Mouse (Mus musculus): ENCODE results near the gene Rpl3. TPM values are rescaled to one million over a fixed set of nuclear protein-coding genes. Genes with fewer than 3 reads are reported as not detected.

Gene Rpl3
- polyA plus RNA-seq, 1 experiment from 2014 or later = 548 TPM

GRCm38 (mm10) chr15:80070095-80070644, 21.5 kb downstream of the Rpl3 start:
- WGBS = 68% methylated on average over 7 of the region's 8 CpGs
- Histone ChIP-seq H3K27me3 (ENCODE audit: control insufficient read depth, insufficient read depth, low read depth, low read length) (no peaks in the 10 kb centered on the region), H3K36me3 (ENCODE audit: control insufficient read depth, insufficient read depth, low read length) (no peaks in the 10 kb centered on the region), H3K27ac (ENCODE audit: low read length) (no peak overlapping the region), H3K9me3 (replicated peaks; ENCODE audit: control insufficient read depth, low read length, poor library complexity, severe bottlenecking) (no peaks in the 10 kb centered on the region), H3K4me2 (ENCODE audit: low read length) (no peak overlapping the region), H3K4me1 (ENCODE audit: control insufficient read depth, insufficient read depth, low read length) (no peaks in the 10 kb centered on the region), H3K9ac (ENCODE audit: low read depth, low read length) (no peak overlapping the region), H3K4me3 (ENCODE audit: low read depth, low read length) (no peak overlapping the region)
- no peak for ATAC-seq

- H3K36me3 ChIP-seq (ENCODE audit: control insufficient read depth, insufficient read depth, low read length) = no peaks in the 10 kb centered on the region
- no peak overlapping the region for H3K4me2 ChIP-seq (ENCODE audit: low read length)
- H3K27ac ChIP-seq (ENCODE audit: low read length) = no peak overlapping the region
- H3K9ac ChIP-seq (ENCODE audit: low read depth, low read length) = no peak overlapping the region
- no peaks in the 10 kb centered on the region for H3K9me3 ChIP-seq (replicated peaks; ENCODE audit: control insufficient read depth, low read length, poor library complexity, severe bottlenecking)
- no peaks in the 10 kb centered on the region for H3K27me3 ChIP-seq (ENCODE audit: control insufficient read depth, insufficient read depth, low read depth, low read length)
- 55% methylated on average over 4 of the region's 4 CpGs for WGBS
- no peak for ATAC-seq
- H3K4me1 ChIP-seq (ENCODE audit: control insufficient read depth, insufficient read depth, low read length) = no peaks in the 10 kb centered on the region
- H3K4me3 ChIP-seq (ENCODE audit: low read depth, low read length) = no peak overlapping the region
Measured at GRCm38 (mm10) chr15:80069171-80069570, 22.5 kb downstream of the Rpl3 start.

GRCm38 (mm10) chr15:80066538-80066937, 25.1 kb downstream of the Rpl3 start:
- no peak overlapping the region for H3K9ac ChIP-seq (ENCODE audit: low read depth, low read length)
- no peaks in the 10 kb centered on the region for H3K9me3 ChIP-seq (replicated peaks; ENCODE audit: control insufficient read depth, low read length, poor library complexity, severe bottlenecking)
- H3K4me2 ChIP-seq (ENCODE audit: low read length) = no peak overlapping the region
- H3K4me3 ChIP-seq (ENCODE audit: low read depth, low read length) = no peak overlapping the region
- no peak overlapping the region for H3K27ac ChIP-seq (ENCODE audit: low read length)
- no peaks in the 10 kb centered on the region for H3K4me1 ChIP-seq (ENCODE audit: control insufficient read depth, insufficient read depth, low read length)
- WGBS = 49% methylated on average over 3 of the region's 3 CpGs
- no peak for ATAC-seq
- H3K27me3 ChIP-seq (ENCODE audit: control insufficient read depth, insufficient read depth, low read depth, low read length) = no peaks in the 10 kb centered on the region
- no peaks in the 10 kb centered on the region for H3K36me3 ChIP-seq (ENCODE audit: control insufficient read depth, insufficient read depth, low read length)

GRCm38 (mm10) chr15:80065414-80065813, 26.3 kb downstream of the Rpl3 start:
- Histone ChIP-seq H3K9ac (ENCODE audit: low read depth, low read length) (no peak overlapping the region), H3K4me1 (ENCODE audit: control insufficient read depth, insufficient read depth, low read length) (no peaks in the 10 kb centered on the region), H3K4me2 (ENCODE audit: low read length) (no peak overlapping the region), H3K27me3 (ENCODE audit: control insufficient read depth, insufficient read depth, low read depth, low read length) (no peaks in the 10 kb centered on the region), H3K36me3 (ENCODE audit: control insufficient read depth, insufficient read depth, low read length) (no peaks in the 10 kb centered on the region), H3K9me3 (replicated peaks; ENCODE audit: control insufficient read depth, low read length, poor library complexity, severe bottlenecking) (no peaks in the 10 kb centered on the region), H3K4me3 (ENCODE audit: low read depth, low read length) (no peak overlapping the region), H3K27ac (ENCODE audit: low read length) (no peak overlapping the region)
- WGBS = 16% methylated on average over 13 of the region's 13 CpGs
- no peak for ATAC-seq

GRCm38 (mm10) chr15:80064965-80065364, 26.7 kb downstream of the Rpl3 start:
- no peak for ATAC-seq
- Histone ChIP-seq H3K27me3 (ENCODE audit: control insufficient read depth, insufficient read depth, low read depth, low read length) (no peaks in the 10 kb centered on the region), H3K4me3 (ENCODE audit: low read depth, low read length) (no peak overlapping the region), H3K4me1 (ENCODE audit: control insufficient read depth, insufficient read depth, low read length) (no peaks in the 10 kb centered on the region), H3K27ac (ENCODE audit: low read length) (no peak overlapping the region), H3K4me2 (ENCODE audit: low read length) (no peak overlapping the region), H3K9ac (ENCODE audit: low read depth, low read length) (no peak overlapping the region), H3K9me3 (replicated peaks; ENCODE audit: control insufficient read depth, low read length, poor library complexity, severe bottlenecking) (no peaks in the 10 kb centered on the region), H3K36me3 (ENCODE audit: control insufficient read depth, insufficient read depth, low read length) (no peaks in the 10 kb centered on the region)
- WGBS = 72% methylated on average over 5 of the region's 5 CpGs

DNA sequence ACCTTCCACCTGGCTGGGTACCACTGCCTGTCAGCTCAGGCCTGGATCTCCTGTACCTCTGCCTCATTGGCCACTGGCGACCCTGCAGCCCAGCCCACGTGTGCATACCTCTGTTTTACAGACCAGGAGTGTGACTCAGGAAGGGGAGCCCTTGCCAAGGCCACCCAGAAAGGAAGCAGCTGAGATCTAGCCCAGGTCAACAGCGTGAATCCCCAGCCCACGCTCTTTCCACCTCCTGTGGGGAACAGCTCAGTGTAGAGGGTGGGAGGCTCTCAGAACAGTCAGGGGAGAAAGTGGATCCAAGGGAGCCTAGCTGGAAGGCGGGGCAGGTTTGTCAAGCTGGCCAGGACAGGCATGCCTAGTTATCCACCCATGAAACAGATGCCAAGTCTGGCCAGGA, 28.8 kb downstream of the Rpl3 start:
- Histone ChIP-seq H3K9me3 (replicated peaks; ENCODE audit: control insufficient read depth, low read length, poor library complexity, severe bottlenecking) (no peaks in the 10 kb centered on the region), H3K27ac (ENCODE audit: low read length) (no peak overlapping the region), H3K9ac (ENCODE audit: low read depth, low read length) (no peak overlapping the region), H3K27me3 (ENCODE audit: control insufficient read depth, insufficient read depth, low read depth, low read length) (no peaks in the 10 kb centered on the region), H3K36me3 (ENCODE audit: control insufficient read depth, insufficient read depth, low read length) (no peaks in the 10 kb centered on the region), H3K4me3 (ENCODE audit: low read depth, low read length) (no peak overlapping the region), H3K4me2 (ENCODE audit: low read length) (no peak overlapping the region), H3K4me1 (ENCODE audit: control insufficient read depth, insufficient read depth, low read length) (no peaks in the 10 kb centered on the region)
- ATAC-seq = no peak
- 37% methylated on average over 5 of the region's 5 CpGs for WGBS

DNA sequence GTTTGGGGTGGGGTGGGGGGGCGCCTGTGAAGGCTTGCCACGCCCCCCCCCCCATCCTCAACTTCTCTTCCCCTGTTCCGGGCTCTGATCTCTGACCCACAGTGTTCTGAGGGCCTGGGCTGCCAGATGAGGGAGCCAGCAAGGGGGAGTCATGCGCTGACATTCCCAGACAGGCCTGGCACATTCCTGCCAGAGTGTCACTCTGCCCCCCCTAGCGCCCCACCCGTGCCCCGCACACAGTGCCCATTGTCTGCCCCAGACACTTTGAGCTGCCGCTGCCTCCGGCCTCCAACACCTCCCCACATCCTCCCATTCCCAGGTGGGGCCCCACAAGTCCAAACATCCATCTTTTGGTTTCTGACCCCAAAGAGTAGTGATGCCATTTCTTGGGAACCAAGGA, 29.3 kb downstream of the Rpl3 start:
- Histone ChIP-seq H3K4me1 (ENCODE audit: control insufficient read depth, insufficient read depth, low read length) (no peaks in the 10 kb centered on the region), H3K4me3 (ENCODE audit: low read depth, low read length) (no peak overlapping the region), H3K27ac (ENCODE audit: low read length) (no peak overlapping the region), H3K36me3 (ENCODE audit: control insufficient read depth, insufficient read depth, low read length) (no peaks in the 10 kb centered on the region), H3K27me3 (ENCODE audit: control insufficient read depth, insufficient read depth, low read depth, low read length) (no peaks in the 10 kb centered on the region), H3K9ac (ENCODE audit: low read depth, low read length) (no peak overlapping the region), H3K9me3 (replicated peaks; ENCODE audit: control insufficient read depth, low read length, poor library complexity, severe bottlenecking) (no peaks in the 10 kb centered on the region), H3K4me2 (ENCODE audit: low read length) (no peak overlapping the region)
- WGBS = 80% methylated on average over 6 of the region's 9 CpGs
- ATAC-seq = no peak

DNA sequence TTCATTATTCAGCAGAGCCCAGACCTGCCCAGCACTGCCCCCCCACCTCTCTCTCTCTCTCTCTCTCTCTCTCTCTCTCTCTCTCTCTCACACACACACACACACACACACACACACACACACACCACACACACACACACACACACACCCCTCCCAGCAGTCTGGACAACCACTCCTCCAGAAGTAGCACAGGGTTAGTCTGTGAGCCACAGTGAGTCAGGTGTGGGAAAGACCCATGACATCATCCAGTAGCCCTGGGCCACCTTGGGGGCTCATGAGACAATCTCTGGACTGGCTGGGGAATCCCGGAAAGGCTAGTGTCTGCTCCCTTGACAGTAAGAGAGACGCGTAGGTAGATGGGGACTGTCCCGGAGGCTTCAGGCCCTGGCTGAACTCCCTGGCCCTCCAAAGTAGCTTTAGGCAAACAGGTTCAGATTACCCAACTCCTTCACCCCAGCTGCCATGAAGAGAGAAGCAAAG, 30.6 kb downstream of the Rpl3 start:
- Histone ChIP-seq H3K4me3 (ENCODE audit: low read depth, low read length) (no peak overlapping the region), H3K4me1 (ENCODE audit: control insufficient read depth, insufficient read depth, low read length) (no peaks in the 10 kb centered on the region), H3K4me2 (ENCODE audit: low read length) (no peak overlapping the region), H3K36me3 (ENCODE audit: control insufficient read depth, insufficient read depth, low read length) (no peaks in the 10 kb centered on the region), H3K27me3 (ENCODE audit: control insufficient read depth, insufficient read depth, low read depth, low read length) (no peaks in the 10 kb centered on the region), H3K9me3 (replicated peaks; ENCODE audit: control insufficient read depth, low read length, poor library complexity, severe bottlenecking) (no peaks in the 10 kb centered on the region), H3K27ac (ENCODE audit: low read length) (no peak overlapping the region), H3K9ac (ENCODE audit: low read depth, low read length) (no peak overlapping the region)
- 94% methylated on average over 4 of the region's 4 CpGs for WGBS
- ATAC-seq = no peak

- no peaks in the 10 kb centered on the region for H3K27me3 ChIP-seq (ENCODE audit: control insufficient read depth, insufficient read depth, low read depth, low read length)
- WGBS = 94% methylated on average over 8 of the region's 8 CpGs
- H3K4me1 ChIP-seq (ENCODE audit: control insufficient read depth, insufficient read depth, low read length) = peaks cover 4% of the 10 kb centered on the region; the same call in 1 of the 2 replicates
- no peak overlapping the region for H3K4me2 ChIP-seq (ENCODE audit: low read length)
- ATAC-seq = no peak
- H3K36me3 ChIP-seq (ENCODE audit: control insufficient read depth, insufficient read depth, low read length) = no peaks in the 10 kb centered on the region
- H3K27ac ChIP-seq (ENCODE audit: low read length) = no peak overlapping the region
- H3K9ac ChIP-seq (ENCODE audit: low read depth, low read length) = no peak overlapping the region
- H3K4me3 ChIP-seq (ENCODE audit: low read depth, low read length) = no peak overlapping the region
- no peaks in the 10 kb centered on the region for H3K9me3 ChIP-seq (replicated peaks; ENCODE audit: control insufficient read depth, low read length, poor library complexity, severe bottlenecking)
Measured at GRCm38 (mm10) chr15:80060356-80061070, 31.2 kb downstream of the Rpl3 start.
